Mouse (Mus musculus) myocyte (in vitro differentiated cells): ENCODE data around the gene 1700037C18Rik.

Source experiments
- CEBPB ChIP-seq: IDR thresholded peaks from 2 replicates; pipeline ENCODE4 v1.6.1; 2011; ENCODE audit warnings: mild to moderate bottlenecking, moderate library complexity; ENCODE audit not compliant: poor library complexity, insufficient read depth, severe bottlenecking
- E2F4 ChIP-seq: IDR thresholded peaks from one replicate; pipeline ENCODE4 v1.6.1; 2011; ENCODE audit warnings: mild to moderate bottlenecking, control low read depth, moderate library complexity; ENCODE audit not compliant: insufficient read depth
- MAX ChIP-seq: IDR thresholded peaks from one replicate; pipeline ENCODE4 v1.6.1; 2011; ENCODE audit warnings: low read depth, mild to moderate bottlenecking, control low read depth
- MYOD1 ChIP-seq, 3 experiments: IDR thresholded peaks; one replicate each; pipeline ENCODE4 v1.6.1; 2011; ENCODE audit warnings: control low read depth in 2 of 3, low read depth in 2 of 3, mild to moderate bottlenecking in 2 of 3, moderate library complexity in 1 of 3; ENCODE audit not compliant: insufficient read length in 2 of 3, control insufficient read depth in 1 of 3
- MYOG ChIP-seq, 3 experiments: IDR thresholded peaks; one replicate each; pipeline ENCODE4 v1.6.1; 2011; ENCODE audit warnings: control low read depth in 2 of 3, low read depth in 2 of 3, mild to moderate bottlenecking in 2 of 3; ENCODE audit not compliant: insufficient read length in 2 of 3, control insufficient read depth in 1 of 3, insufficient read depth in 1 of 3
- POLR2A ChIP-seq: IDR thresholded peaks from one replicate; pipeline ENCODE4 v1.6.1; 2011; ENCODE audit warnings: low read depth, mild to moderate bottlenecking, control low read depth, moderate library complexity; ENCODE audit not compliant: insufficient read length
- SRF ChIP-seq: IDR thresholded peaks from one replicate; pipeline ENCODE4 v1.6.1; 2011; ENCODE audit warnings: low read depth; ENCODE audit not compliant: control insufficient read depth, insufficient read length
- TCF12 ChIP-seq: IDR thresholded peaks from one replicate; pipeline ENCODE4 v1.6.1; 2011; ENCODE audit warnings: mild to moderate bottlenecking, control low read depth; ENCODE audit not compliant: poor library complexity, insufficient read depth, severe bottlenecking

DNA sequence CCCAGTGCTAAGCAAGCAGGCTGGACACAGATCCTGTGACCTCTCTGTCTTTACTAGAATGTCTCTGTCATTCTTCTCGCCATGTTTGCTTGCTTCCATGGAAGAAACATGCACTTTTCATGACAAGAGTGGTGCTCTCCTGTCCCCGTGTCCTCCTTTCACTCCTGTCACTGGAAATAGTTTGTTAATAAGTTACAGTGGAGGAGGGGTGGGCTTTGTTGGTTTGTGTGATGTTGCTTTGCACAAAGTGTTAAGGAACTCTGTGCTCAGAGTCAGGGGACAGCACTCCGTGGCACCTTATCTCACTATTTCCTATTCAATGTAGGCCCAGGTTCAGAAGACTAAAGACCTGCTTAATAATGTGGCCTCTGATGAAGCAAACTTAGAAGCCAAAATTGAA, 15.0 kb upstream of the 1700037C18Rik start:
- no peak for TF ChIP-seq TCF12
- no peak for TF ChIP-seq POLR2A
- no peak for TF ChIP-seq MYOG (IDR thresholded peaks at IDR 0.05; ENCODE audit: control insufficient read depth in 1 of 3, insufficient read depth in 1 of 3, insufficient read length in 2 of 3, low read depth in 2 of 3)
- TF ChIP-seq MAX = no peak
- no peak for TF ChIP-seq SRF
- no peak for TF ChIP-seq MYOD1 (IDR thresholded peaks at IDR 0.05; ENCODE audit: control insufficient read depth in 1 of 3, insufficient read length in 2 of 3, low read depth in 2 of 3)
- TF ChIP-seq E2F4 = no peak
- TF ChIP-seq CEBPB = no peak
